Mouse (Mus musculus): ENCODE results near the gene 2310034G01Rik.

Gene 2310034G01Rik

GRCm38 (mm10) chr19:46327531-46328064, 22.5 kb downstream of the 2310034G01Rik start:
- DNase-seq: no peak

GRCm38 (mm10) chr19:46326756-46327305, 23.3 kb downstream of the 2310034G01Rik start, which contains the start of gene Psd:
Gene Psd, minus strand, starts transcription at chr19:46327156.
- peak; percentile 40 for DNase-seq

GRCm38 (mm10) chr19:46326019-46326755, 23.9 kb downstream of the 2310034G01Rik start:
- no peak for DNase-seq

GRCm38 (mm10) chr19:46324918-46325317, 25.2 kb downstream of the 2310034G01Rik start:
- no peak for DNase-seq

GRCm38 (mm10) chr19:46324366-46324765, 25.7 kb downstream of the 2310034G01Rik start:
- DNase-seq: no peak

- no peak for DNase-seq
Measured at GRCm38 (mm10) chr19:46323716-46324115, 26.4 kb downstream of the 2310034G01Rik start.

- DNase-seq: no peak
Measured at GRCm38 (mm10) chr19:46322996-46323572, 27.0 kb downstream of the 2310034G01Rik start.

GRCm38 (mm10) chr19:46322144-46322995, 27.7 kb downstream of the 2310034G01Rik start:
- DNase-seq: no peak

GRCm38 (mm10) chr19:46321101-46321943, 28.8 kb downstream of the 2310034G01Rik start:
- peak; percentile 73 for DNase-seq

GRCm38 (mm10) chr19:46320076-46320785, 29.9 kb downstream of the 2310034G01Rik start:
- no peak for DNase-seq

- no peak for DNase-seq
Measured at GRCm38 (mm10) chr19:46318586-46319378, 31.3 kb downstream of the 2310034G01Rik start.

GRCm38 (mm10) chr19:46318031-46318471, 32.1 kb downstream of the 2310034G01Rik start:
- DNase-seq: no peak

- DNase-seq: no peak
Measured at GRCm38 (mm10) chr19:46317546-46317885, 32.6 kb downstream of the 2310034G01Rik start.

GRCm38 (mm10) chr19:46316846-46317545, 33.1 kb downstream of the 2310034G01Rik start:
- DNase-seq: no peak

- no peak for DNase-seq
Measured at GRCm38 (mm10) chr19:46315752-46316610, 34.1 kb downstream of the 2310034G01Rik start.

- DNase-seq: no peak
Measured at GRCm38 (mm10) chr19:46314872-46315742, 35.0 kb downstream of the 2310034G01Rik start.

- peak; percentile 10 for DNase-seq
Measured at GRCm38 (mm10) chr19:46314151-46314601, 35.9 kb downstream of the 2310034G01Rik start.

- no peak for DNase-seq
Measured at GRCm38 (mm10) chr19:46313591-46313990, 36.5 kb downstream of the 2310034G01Rik start.

Data from thymus, postnatal 25 days (tissue).